ENCODE assay signal across 22 mouse cellular contexts in genomic region chr2:101266685-101267374, GRCm38 (mm10).
DNase-seq lines count a peak whose midpoint lies in the region; ATAC-seq and TF ChIP-seq lines count a peak whose summit lies in the region.
"Had no signal": no experiment of that assay in that cellular context is flagged by ENCODE, and none has a peak within 500 bp of the region (broad histone marks: within the 10 kb centered on the region; RNA-seq: fewer than 3 reads in every experiment).

No protein-coding gene starts in this region.

- WGBS in intestine, embryonic 14.5 days = 43% methylated on average over 2 of the region's 2 CpGs
- 38% methylated on average over 2 of the region's 2 CpGs for WGBS in intestine, embryonic 15.5 days
- WGBS in intestine, postnatal 0 days = 30% methylated on average over 2 of the region's 2 CpGs
- WGBS in forebrain, postnatal 0 days = 79% methylated on average over 2 of the region's 2 CpGs

- no peak for TF ChIP-seq CTCF in intestine, postnatal 0 days (IDR thresholded peaks at IDR 0.05; ENCODE audit: low read depth)
- no peak for TF ChIP-seq CTCF in forebrain, postnatal 0 days (IDR thresholded peaks at IDR 0.05; ENCODE audit: low read depth)

- no peaks in the 10 kb centered on the region for H3K36me3 ChIP-seq in intestine, embryonic 14.5 days (ENCODE audit: control insufficient read depth, insufficient read depth, low read length)
- no peaks in the 10 kb centered on the region for H3K36me3 ChIP-seq in intestine, embryonic 15.5 days
- H3K36me3 ChIP-seq in intestine, postnatal 0 days (ENCODE audit: control insufficient read depth, insufficient read depth) = no peaks in the 10 kb centered on the region
- H3K36me3 ChIP-seq in forebrain, postnatal 0 days (ENCODE audit: insufficient read depth) = no peaks in the 10 kb centered on the region
- H3K36me3 ChIP-seq: embryonic facial prominence, embryonic 13.5 days; embryonic facial prominence, embryonic 15.5 days; forebrain, embryonic 10.5 days; forebrain, embryonic 12.5 days had no signal

- peak; percentile 32; the same call in 1 of the 2 replicates for ATAC-seq in intestine, embryonic 14.5 days (replicated peaks; ENCODE audit: low FRiP score, low TSS enrichment, low read depth)
- ATAC-seq in intestine, embryonic 15.5 days = peak; percentile 94
- peak; percentile 69 for ATAC-seq in intestine, postnatal 0 days
- ATAC-seq in forebrain, postnatal 0 days = no peak
- ATAC-seq: forebrain, embryonic 14.5 days had no signal

- no peak overlapping the region for H3K4me3 ChIP-seq in intestine, embryonic 14.5 days (ENCODE audit: low read depth, low read length)
- H3K4me3 ChIP-seq in intestine, embryonic 15.5 days (replicated peaks) = no peak overlapping the region
- H3K4me3 ChIP-seq in intestine, postnatal 0 days (ENCODE audit: low read depth, low read length) = no peak overlapping the region
- no peak overlapping the region for H3K4me3 ChIP-seq in forebrain, postnatal 0 days (ENCODE audit: low read depth, low read length)
- H3K4me3 ChIP-seq: embryonic facial prominence, embryonic 13.5 days; embryonic facial prominence, embryonic 15.5 days; erythroblast, embryonic 14.5 days; forebrain, embryonic 10.5 days; forebrain, embryonic 12.5 days had no signal

- no peak overlapping the region for H3K27ac ChIP-seq in intestine, embryonic 14.5 days (ENCODE audit: low read depth)
- H3K27ac ChIP-seq in intestine, embryonic 15.5 days = no peak overlapping the region
- no peak overlapping the region for H3K27ac ChIP-seq in intestine, postnatal 0 days (ENCODE audit: low read depth, low read length)
- H3K27ac ChIP-seq in forebrain, postnatal 0 days (ENCODE audit: low read depth, low read length) = no peak overlapping the region
- H3K27ac ChIP-seq: embryonic facial prominence, embryonic 13.5 days; embryonic facial prominence, embryonic 15.5 days; forebrain, embryonic 10.5 days; forebrain, embryonic 12.5 days had no signal

- DNase-seq in intestine, embryonic 14.5 days (ENCODE audit: low spot score) = no peak
- DNase-seq in urinary bladder, adult 2 months (ENCODE audit: low spot score) = no peak
- DNase-seq in forebrain, postnatal 0 days = no peak
- no peak for DNase-seq in frontal cortex, postnatal 36 days (ENCODE audit: low spot score in 2 of 2)
- DNase-seq: adrenal gland, adult 2 months; adrenal gland, postnatal 10 days; adrenal gland, postnatal 25 days; cerebellum, adult 11 months; cerebellum, adult 18-20 months; cerebellum, adult 8-10 months; cerebellum, adult 9-11 months; cerebellum, postnatal 14 days; cerebellum, postnatal 36 days; embryo, embryonic 11 days had no signal

- no peak overlapping the region for H3K4me2 ChIP-seq in intestine, embryonic 14.5 days (ENCODE audit: low read length)
- no peak overlapping the region for H3K4me2 ChIP-seq in intestine, embryonic 15.5 days (replicated peaks)
- H3K4me2 ChIP-seq in intestine, postnatal 0 days (replicated peaks; ENCODE audit: low read depth) = no peak overlapping the region
- H3K4me2 ChIP-seq in forebrain, postnatal 0 days (ENCODE audit: low read depth) = no peak overlapping the region
- H3K4me2 ChIP-seq: embryonic facial prominence, embryonic 13.5 days; embryonic facial prominence, embryonic 15.5 days; forebrain, embryonic 12.5 days had no signal

- no peak overlapping the region for H3K9ac ChIP-seq in intestine, embryonic 14.5 days (ENCODE audit: low read length)
- no peak overlapping the region for H3K9ac ChIP-seq in intestine, embryonic 15.5 days
- no peak overlapping the region for H3K9ac ChIP-seq in intestine, postnatal 0 days (ENCODE audit: low read depth, low read length)
- no peak overlapping the region for H3K9ac ChIP-seq in forebrain, postnatal 0 days
- H3K9ac ChIP-seq: embryonic facial prominence, embryonic 13.5 days; embryonic facial prominence, embryonic 15.5 days; forebrain, embryonic 12.5 days had no signal

- no peaks in the 10 kb centered on the region for H3K9me3 ChIP-seq in intestine, embryonic 14.5 days (ENCODE audit: control insufficient read depth, low read length)
- H3K9me3 ChIP-seq in intestine, embryonic 15.5 days = no peaks in the 10 kb centered on the region
- no peaks in the 10 kb centered on the region for H3K9me3 ChIP-seq in intestine, postnatal 0 days (ENCODE audit: control insufficient read depth)
- H3K9me3 ChIP-seq in forebrain, postnatal 0 days (ENCODE audit: low read length) = no peaks in the 10 kb centered on the region
- H3K9me3 ChIP-seq: embryonic facial prominence, embryonic 13.5 days; embryonic facial prominence, embryonic 15.5 days; forebrain, embryonic 10.5 days; forebrain, embryonic 12.5 days had no signal

- H3K4me1 ChIP-seq in intestine, embryonic 14.5 days (replicated peaks; ENCODE audit: control insufficient read depth, insufficient read depth, low read length) = no peaks in the 10 kb centered on the region
- H3K4me1 ChIP-seq in intestine, embryonic 15.5 days (replicated peaks) = no peaks in the 10 kb centered on the region
- H3K4me1 ChIP-seq in intestine, postnatal 0 days (replicated peaks; ENCODE audit: control insufficient read depth, insufficient read depth, low read length) = no peaks in the 10 kb centered on the region
- H3K4me1 ChIP-seq in forebrain, postnatal 0 days (ENCODE audit: insufficient read depth) = no peaks in the 10 kb centered on the region
- H3K4me1 ChIP-seq: embryonic facial prominence, embryonic 13.5 days; embryonic facial prominence, embryonic 15.5 days; forebrain, embryonic 10.5 days; forebrain, embryonic 12.5 days had no signal

- no peaks in the 10 kb centered on the region for H3K27me3 ChIP-seq in intestine, embryonic 14.5 days (replicated peaks; ENCODE audit: control insufficient read depth, insufficient read depth, low read length)
- no peaks in the 10 kb centered on the region for H3K27me3 ChIP-seq in intestine, embryonic 15.5 days (replicated peaks)
- H3K27me3 ChIP-seq in intestine, postnatal 0 days (replicated peaks; ENCODE audit: control insufficient read depth, insufficient read depth, low read length) = no peaks in the 10 kb centered on the region
- H3K27me3 ChIP-seq in forebrain, postnatal 0 days (ENCODE audit: insufficient read depth, low read length) = no peaks in the 10 kb centered on the region
- H3K27me3 ChIP-seq: embryonic facial prominence, embryonic 13.5 days; embryonic facial prominence, embryonic 15.5 days; forebrain, embryonic 12.5 days had no signal
